ENCODE assay signal across 22 mouse cellular contexts in genomic region chr11:64180036-64180435, GRCm38 (mm10).
DNase-seq lines count a peak whose midpoint lies in the region; ATAC-seq and TF ChIP-seq lines count a peak whose summit lies in the region.
"Had no signal": no experiment of that assay in that cellular context is flagged by ENCODE, and none has a peak within 500 bp of the region (broad histone marks: within the 10 kb centered on the region; RNA-seq: fewer than 3 reads in every experiment).

No protein-coding gene starts in this region.

- no peak overlapping the region for H3K9ac ChIP-seq in lung, postnatal 0 days (replicated peaks; ENCODE audit: low read depth)
- H3K9ac ChIP-seq: embryonic facial prominence, embryonic 15.5 days; heart, embryonic 13.5 days; hindbrain, embryonic 12.5 days had no signal

- no peaks in the 10 kb centered on the region for H3K27me3 ChIP-seq in lung, postnatal 0 days (replicated peaks; ENCODE audit: insufficient read depth, low read length)
- H3K27me3 ChIP-seq: embryonic facial prominence, embryonic 15.5 days; hindbrain, embryonic 12.5 days had no signal

- no peak overlapping the region for H3K4me2 ChIP-seq in lung, postnatal 0 days (replicated peaks; ENCODE audit: low read depth, low read length)
- H3K4me2 ChIP-seq: embryonic facial prominence, embryonic 15.5 days; heart, embryonic 13.5 days; hindbrain, embryonic 12.5 days had no signal

- no peak for TF ChIP-seq CTCF in lung, postnatal 0 days (IDR thresholded peaks at IDR 0.05)

- H3K9me3 ChIP-seq in lung, postnatal 0 days (ENCODE audit: low read length) = no peaks in the 10 kb centered on the region
- H3K9me3 ChIP-seq: embryonic facial prominence, embryonic 15.5 days; forebrain, embryonic 10.5 days; heart, embryonic 13.5 days; hindbrain, embryonic 12.5 days had no signal

- no peak overlapping the region for H3K4me3 ChIP-seq in lung, postnatal 0 days (ENCODE audit: low read depth, low read length)
- H3K4me3 ChIP-seq: embryonic facial prominence, embryonic 15.5 days; erythroblast, embryonic 14.5 days; forebrain, embryonic 10.5 days; heart, embryonic 13.5 days; hindbrain, embryonic 12.5 days had no signal

- 0 out of 2 replicates have a peak, but pooled peaks have one; percentile 32 for TF ChIP-seq EP300 in lung, postnatal 0 days (IDR thresholded peaks at IDR 0.05)

- no peaks in the 10 kb centered on the region for H3K36me3 ChIP-seq in lung, postnatal 0 days (ENCODE audit: insufficient read depth, low read length)
- H3K36me3 ChIP-seq: embryonic facial prominence, embryonic 15.5 days; forebrain, embryonic 10.5 days; heart, embryonic 13.5 days; hindbrain, embryonic 12.5 days had no signal

- H3K4me1 ChIP-seq in lung, postnatal 0 days (ENCODE audit: insufficient read depth, low read depth, low read length) = no peaks in the 10 kb centered on the region
- H3K4me1 ChIP-seq: embryonic facial prominence, embryonic 15.5 days; heart, embryonic 13.5 days had no signal

- peak; percentile 35 for DNase-seq in embryo, embryonic 10 days (ENCODE audit: low spot score)
- no peak for DNase-seq in embryo, embryonic 11 days
- DNase-seq in lung, postnatal 0 days (ENCODE audit: low spot score) = peak; percentile 14
- DNase-seq in lung, postnatal 14 days = no peak
- peak; percentile 9 for DNase-seq in ovary, adult 18-20 months (ENCODE audit: low spot score)
- no peak for DNase-seq in ovary, postnatal 14 days (ENCODE audit: low spot score)
- no peak for DNase-seq in heart, postnatal 4 days
- DNase-seq: adrenal gland, adult 2 months; adrenal gland, postnatal 25 days; cerebellum, adult 18-20 months; cerebellum, adult 9-11 months; cerebellum, postnatal 36 days; gastrocnemius, postnatal 36 days; heart, adult 11 months; heart, postnatal 36 days had no signal

- ATAC-seq in lung, postnatal 0 days = peak; percentile 17; the same call in 1 of the 2 replicates
- ATAC-seq: forebrain, embryonic 14.5 days; hindbrain, embryonic 16.5 days had no signal

- H3K27ac ChIP-seq in lung, postnatal 0 days (ENCODE audit: low read length) = no peak overlapping the region
- H3K27ac ChIP-seq: embryonic facial prominence, embryonic 15.5 days; forebrain, embryonic 10.5 days; heart, embryonic 13.5 days; hindbrain, embryonic 12.5 days had no signal

- 18% methylated on average over 2 of the region's 2 CpGs for WGBS in lung, postnatal 0 days

Comparison
In these comparisons a context has a peak if more than half of its experiments do, and no peak if none do; other contexts are left out.
1. DNase-seq: peak in embryo, embryonic 10 days (single experiment), lung, postnatal 0 days (single experiment) and ovary, adult 18-20 months (single experiment); none in embryo, embryonic 11 days (single experiment), lung, postnatal 14 days (single experiment), ovary, postnatal 14 days (single experiment) and heart, postnatal 4 days (single experiment).